Mouse (Mus musculus) frontal cortex, adult 2 months (tissue): ENCODE data around the gene Pcgf1. TPM values are rescaled to one million over a fixed set of nuclear protein-coding genes. Genes with fewer than 3 reads are reported as not detected.

Source experiments
- DNase-seq, 2 experiments: peaks; one replicate each; pipeline ENCODE4 v3.0.0; 2022; ENCODE audit warnings: low spot score in 1 of 2; ENCODE audit errors: extremely low spot score in 1 of 2
- polyA plus RNA-seq: library from polyadenylated mRNA; depleted of rRNA; stranded (reverse); fragments of >200 nt; gene quantifications from 2 replicates; pipeline ENCODE4 v1.2.3, GENCODE M21; 2012; rRNA removed

Pcgf1 gene
- polyA plus RNA-seq = 40.1 and 40.5 TPM in 2 replicates

DNA sequence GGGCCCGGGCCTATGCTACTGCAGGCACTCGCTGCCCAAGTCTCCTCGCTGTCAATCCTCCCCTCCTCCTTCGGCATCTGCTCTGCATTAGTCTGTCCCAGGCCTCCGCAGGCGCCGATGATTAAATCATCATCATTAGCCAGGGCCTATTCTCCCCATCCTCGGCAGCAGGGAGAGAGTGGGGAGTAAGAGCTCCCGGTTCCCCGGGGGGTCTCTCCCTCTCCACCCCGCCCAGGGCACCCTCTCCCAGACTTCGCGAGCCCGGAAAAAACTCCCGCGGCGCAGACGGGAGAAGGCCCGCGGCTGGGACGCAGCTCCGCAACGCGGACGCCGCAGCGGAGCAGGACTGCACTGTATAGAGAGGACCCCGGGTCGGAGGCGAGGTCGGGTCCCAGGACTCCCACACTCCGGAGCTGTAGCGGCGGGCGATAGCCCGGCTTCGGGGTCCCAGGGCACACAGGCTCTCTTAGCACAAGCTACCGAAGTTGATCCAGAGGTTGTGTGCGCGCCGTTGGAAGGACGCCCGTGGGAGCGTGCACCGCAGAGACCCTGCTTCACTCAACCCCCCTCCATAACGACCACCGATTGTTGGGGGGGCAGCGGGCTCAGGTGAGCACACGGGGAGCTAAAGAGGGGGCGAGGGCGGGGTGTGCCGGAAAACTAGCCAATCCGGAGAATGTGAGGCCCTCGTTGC is at the start of gene Pcgf1:
Gene Pcgf1, plus strand, starts transcription at position 240 of the 694 bp plus-strand sequence.
- peak in 1 of 2 experiments; percentile 42 for DNase-seq

DNA sequence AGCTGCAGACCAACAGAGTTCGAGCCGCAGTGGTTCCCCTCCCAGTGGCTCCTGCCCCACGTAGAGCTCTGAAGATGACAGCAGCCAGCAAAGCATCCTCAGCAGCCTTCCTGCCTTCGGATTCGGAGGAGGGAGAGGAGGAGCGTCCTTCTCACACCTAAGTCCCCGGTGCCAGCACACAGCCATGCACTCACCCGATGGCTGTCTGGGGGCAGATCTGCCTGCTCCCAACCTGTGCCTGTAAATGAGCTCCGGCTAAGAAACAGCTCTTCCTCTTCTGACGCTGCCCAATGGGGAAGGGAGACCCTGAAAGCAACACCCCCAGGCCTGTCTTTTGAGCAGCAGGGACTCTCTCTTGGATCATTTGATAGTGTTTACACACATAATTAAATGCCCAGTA is 47.9 kb upstream of the Pcgf1 start:
- no peak for DNase-seq

DNA sequence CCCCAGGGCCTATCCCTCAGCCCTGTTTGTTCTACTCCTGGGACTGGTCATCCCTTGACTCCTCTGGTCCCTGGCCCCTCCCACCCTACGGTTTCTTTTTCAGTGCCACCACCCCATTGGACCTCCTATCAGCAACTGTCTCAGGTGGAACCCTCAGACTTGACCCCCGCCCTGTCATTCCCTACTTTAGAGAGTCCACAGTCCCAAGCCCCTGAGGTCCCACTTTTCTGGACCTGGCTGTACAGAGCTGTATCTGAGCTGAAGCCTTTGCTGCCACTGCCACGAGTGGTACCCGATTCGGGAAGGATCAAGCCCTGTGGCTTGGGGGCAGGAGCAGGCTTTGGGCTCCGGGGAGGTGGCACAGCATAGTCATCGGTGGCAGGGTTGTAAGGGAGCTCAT is 46.6 kb upstream of the Pcgf1 start:
- no peak for DNase-seq

DNA sequence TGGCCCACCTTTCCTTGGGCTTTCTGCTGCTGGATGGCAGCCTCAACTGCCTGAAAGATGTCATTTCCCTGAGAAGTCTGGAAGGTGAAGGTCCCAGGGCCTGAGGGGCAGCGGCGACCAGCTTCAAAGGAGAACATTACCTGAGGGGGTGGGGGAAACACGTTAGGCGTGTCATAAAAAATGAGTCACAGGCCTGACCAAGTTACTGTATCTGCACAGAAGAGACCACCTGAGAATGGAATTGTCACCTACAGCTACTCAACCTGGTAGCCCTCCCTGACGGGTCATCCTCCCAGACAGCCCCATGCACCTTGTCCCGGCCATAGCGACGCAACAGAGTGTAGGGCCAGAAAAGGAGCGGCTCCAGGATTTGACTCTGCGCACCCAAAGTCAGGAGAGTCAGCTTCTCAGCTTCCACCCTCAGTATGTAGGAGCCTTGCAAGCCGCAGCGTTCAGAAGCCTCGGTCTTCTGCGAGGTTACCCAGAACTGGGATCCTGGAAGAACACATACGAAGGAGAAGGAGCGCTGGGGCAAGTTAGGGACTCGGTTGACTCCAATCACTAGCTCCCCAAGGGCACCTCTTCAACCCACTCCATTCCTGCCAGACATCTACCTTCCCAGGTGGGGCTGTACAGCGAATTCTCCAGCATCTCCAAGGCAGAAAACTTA is 45.6 kb upstream of the Pcgf1 start:
- DNase-seq = no peak

DNA sequence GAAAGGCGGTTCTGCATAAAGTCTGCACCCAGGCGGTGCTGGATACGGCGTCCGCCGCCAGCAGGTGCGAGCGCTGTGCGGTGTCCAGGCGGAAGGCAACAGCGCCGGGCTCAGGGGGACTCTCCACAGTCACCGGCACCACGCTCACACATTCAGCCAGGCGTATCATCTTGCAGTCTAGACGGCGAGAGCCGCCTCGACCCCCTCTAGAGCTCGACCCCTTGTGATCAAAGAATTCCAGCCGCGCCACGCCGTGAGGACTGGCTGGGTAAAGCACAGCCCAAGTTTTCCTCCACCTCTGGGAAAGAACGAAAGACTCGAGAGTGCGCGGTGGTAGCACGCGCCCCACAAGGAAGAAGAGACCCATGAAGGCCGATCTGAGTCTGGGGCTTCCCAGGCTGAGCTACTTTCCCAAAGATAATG is 44.9 kb upstream of the Pcgf1 start:
- no peak for DNase-seq

DNA sequence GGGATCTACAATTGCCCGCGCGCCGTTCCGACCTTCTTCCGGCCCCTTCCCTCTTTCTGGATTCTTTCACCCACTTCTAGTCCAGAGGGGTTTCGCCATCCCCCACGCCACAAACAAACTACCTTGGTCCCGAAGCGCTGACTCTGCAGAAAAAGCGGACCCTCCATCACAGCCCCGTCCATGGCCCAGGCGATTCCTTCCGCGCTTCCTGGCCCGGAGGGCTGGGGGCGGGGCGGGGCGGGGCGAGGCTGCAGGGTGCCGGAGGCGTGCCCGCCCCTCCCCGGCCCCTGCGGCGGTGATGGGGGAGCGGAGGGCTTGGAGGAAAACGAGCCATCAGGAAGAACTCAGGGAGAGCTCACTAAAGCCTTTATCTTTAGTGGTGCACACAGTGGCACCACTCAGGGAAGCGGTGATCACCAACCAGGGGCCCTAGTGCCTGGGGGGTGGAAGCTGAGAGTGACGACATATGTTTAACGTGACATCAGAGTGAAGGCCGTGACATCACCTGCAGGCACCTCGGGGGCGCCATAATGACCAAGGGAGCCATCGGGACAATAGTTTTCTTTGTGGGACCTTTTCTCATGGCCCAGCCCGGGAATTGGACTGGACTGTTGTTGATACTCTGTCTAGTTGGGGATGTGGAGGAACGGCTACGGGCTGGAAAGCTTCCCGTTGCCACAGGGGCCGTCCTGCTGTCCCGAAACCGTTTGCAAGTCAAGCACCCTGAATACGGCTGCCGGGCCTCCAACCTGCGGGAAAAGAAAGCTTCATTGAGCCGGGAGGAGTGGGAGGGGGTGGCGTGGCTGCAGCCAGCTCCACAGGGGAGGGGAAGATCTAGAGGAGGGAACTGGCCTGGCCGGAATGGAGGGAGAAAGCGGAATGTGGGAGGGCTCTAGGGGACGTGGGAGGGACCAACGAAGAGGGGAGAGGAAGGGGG is 44.2 kb upstream of the Pcgf1 start, which contains the start of the genes Dok1 and Loxl3:
Gene Dok1, minus strand, starts transcription at position 223 of the 937 bp plus-strand sequence.
Gene Loxl3, plus strand, starts transcription at position 925 of the 937 bp plus-strand sequence.
- DNase-seq = no peak

DNA sequence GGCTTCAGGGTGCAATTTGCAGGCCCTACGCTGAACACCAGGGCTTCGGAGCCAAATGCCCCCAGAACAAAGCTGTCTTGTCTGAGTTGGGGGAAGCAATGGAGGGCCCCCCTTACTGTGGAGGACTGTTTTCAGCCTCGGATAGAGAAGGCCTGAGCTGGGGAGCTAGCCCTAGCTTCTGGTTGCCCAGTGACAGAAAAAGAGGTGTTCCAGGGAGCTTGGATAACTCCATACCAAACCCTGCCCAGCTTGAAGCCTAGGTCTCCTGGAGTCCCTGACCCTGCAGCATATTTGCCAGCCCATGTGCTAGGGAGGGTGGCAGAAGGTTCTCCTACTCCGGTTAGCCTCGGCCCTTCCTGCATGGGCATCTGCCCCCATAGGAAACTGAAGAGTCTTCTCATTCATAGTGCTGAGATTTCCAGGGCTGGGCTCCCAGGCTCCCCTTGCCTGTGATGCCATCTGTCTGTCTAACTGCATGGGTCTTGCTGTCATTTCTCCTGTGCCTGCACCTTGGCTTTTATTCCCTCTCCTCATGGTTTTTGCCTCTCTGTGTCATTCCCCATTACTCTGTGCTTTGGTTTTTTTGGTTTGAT is 43.1 kb upstream of the Pcgf1 start:
- no peak for DNase-seq

DNA sequence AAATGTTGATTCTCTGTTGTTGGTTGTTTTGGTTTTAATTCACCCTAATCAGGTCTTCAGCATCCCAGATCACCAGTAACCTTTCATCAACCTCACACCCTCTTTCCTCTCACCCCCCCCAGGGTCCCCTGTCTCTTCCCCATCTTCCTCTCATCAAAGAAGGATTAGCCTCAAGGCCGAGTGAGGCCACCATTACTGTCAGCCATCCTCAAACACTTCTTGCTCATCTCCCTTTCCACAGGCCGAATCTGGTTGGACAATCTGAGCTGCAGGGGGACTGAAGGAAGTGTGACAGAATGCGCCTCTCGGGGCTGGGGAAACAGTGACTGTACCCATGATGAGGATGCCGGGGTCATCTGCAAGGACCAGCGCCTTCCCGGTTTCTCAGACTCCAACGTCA is 40.5 kb upstream of the Pcgf1 start:
- DNase-seq = no peak

DNA sequence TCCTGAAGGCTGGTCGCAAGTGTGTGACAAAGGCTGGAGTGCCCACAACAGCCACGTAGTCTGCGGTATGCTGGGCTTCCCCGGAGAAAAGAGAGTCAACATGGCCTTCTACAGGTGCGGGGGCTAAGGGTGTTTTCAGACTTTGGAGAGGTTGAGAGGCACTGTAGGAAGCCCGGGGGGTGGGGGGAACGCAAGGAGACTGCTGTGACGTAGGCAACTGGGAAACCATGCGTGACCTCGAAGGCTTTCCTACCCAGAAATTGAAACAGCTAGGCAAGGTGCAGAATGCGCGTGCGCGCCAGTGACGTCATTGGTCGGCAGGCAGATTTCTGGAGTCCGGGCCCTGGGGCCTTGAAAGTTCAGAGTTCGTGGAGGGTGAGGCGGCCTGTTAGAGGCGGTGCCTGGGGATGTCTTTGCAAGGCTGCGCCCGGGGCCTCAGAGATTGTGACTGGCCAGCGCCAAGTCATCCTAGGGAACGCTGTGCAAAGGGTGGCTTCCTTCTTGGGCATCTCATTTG is 39.1 kb upstream of the Pcgf1 start:
- DNase-seq = peak; percentile 64 to 92

DNA sequence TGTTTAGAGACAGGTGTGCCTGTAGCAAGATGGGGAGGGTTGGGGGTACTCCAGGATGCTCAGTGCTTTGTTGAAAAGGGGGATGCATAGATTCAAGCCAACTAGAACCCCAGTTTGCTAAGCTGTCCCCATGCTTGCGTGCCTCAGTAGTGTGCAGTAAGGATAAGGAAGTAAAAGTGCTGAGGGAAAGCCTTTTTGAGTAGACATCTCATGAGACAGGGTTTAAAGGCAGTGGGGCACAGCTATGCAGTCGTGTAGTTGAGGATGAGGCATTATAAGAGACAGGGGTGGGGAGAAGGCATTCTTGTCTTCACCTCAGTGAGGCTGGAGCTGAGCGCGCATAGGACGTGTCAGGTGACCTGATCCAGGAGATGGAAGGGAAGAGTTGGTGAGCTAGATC is 37.1 kb upstream of the Pcgf1 start:
- no peak for DNase-seq

DNA sequence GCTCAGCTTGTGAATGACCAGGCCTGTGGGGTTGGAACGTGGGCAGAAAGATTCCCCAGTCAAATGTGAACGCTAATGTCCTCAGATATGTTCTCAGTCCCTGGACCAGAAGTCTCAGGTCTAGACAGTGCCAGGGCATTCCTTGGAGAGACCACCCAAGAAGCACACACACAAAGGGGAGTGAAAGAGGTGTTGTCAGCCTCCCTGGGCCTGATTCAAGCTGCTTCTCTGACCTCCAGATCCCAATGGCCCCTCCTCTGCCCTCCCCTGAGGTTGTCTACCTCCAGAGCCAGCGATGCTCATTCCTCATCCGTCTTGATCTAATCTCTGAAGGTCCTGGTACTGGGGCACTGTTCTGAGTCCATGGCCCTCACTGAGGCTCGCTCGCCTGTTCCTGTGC is 34.1 kb upstream of the Pcgf1 start:
- no peak for DNase-seq

DNA sequence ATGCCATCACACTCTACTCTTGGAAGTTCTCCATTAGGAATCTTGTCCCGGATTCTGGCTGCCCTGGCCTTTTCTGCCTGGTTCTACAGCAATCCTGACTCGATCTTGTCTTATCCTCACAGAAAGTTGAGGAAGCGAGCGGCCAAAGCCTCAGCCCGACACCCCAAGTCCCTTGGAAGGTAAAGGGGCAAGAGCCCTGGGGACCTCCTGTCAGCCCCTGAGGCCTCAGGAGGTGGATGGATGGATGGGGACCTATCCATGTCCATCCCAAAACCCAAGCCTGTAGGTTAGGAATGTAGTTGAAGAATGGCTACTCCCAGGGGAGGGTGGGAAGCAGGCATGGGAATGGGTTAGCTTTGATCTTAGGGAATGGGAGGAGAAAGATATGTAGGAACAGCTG is 33.7 kb upstream of the Pcgf1 start:
- DNase-seq = no peak

DNA sequence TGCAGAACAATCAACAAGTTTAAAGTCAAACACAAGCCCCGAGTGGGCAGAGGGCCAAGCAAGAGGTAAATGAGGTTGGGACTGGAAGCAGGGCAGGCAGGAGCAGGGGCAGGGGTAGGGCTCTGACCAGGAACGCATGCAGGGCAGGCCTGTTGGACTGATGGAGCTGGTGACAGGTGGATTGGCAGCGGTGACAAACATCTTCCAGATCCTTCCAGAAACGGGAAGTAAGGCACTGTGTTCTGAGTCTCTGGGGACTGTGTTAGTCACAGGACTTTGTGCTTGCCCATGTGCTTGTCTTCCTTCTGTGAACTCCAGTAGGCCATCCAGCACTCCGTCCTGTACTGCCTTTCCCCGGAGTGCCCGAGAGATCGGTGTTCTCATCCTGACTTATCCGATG is 32.9 kb upstream of the Pcgf1 start:
- no peak for DNase-seq

DNA sequence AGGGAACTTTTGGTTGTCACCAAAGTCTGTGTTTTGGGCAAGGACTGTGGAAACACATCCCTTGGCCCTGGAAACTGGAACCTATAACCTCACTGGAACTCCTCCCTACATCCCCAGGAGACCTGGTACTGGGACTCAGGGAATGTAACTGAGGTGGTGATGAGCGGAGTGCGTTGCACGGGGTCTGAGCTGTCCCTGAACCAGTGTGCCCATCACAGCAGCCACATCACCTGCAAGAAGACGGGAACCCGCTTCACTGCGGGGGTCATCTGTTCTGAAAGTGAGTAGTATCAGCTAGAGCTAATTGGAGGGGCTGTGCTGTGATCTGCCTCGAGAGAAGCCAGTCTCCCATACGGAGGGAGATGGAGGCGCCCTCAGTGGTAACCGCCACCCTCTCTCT is 28.3 kb upstream of the Pcgf1 start:
- DNase-seq = no peak

DNA sequence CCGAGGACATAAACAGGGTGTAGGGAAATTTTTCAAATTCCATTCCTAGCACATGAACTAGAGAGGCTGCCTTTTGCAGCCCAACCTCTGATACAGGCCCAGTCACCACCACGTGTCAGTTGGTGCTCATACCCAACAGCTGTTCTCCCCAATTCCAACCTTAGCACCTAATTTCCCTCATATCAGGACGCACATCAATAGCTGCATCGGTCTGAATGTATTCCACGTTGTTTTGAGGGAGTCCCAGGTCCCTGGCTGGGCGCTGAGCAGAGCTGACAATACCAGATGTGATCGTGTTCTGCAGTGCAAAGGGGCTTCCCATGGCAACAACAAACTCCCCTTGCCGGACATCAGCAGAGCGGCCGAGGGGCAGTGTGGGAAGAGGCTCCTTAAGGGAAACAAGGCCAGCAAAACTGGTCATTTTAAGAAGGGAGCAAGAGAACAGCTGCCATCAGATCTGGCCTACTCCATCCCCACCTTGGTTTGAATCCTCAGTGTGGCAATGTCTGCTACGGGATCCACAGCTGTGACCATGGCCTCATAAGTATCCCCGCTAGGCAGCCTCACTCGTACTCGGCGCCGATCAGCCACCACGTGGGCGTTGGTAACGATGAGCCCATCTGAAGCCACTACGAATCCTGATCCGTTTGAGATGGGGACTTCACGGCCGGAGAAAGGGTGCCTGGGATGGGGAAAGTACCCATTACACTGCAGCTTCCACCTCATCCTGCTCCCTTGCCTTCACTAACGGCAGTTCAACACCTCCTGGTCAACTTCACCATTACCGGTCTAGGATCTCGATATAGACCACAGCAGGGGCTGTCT is 24.3 kb upstream of the Pcgf1 start:
- DNase-seq = peak in 1 of 2 experiments; percentile 55

DNA sequence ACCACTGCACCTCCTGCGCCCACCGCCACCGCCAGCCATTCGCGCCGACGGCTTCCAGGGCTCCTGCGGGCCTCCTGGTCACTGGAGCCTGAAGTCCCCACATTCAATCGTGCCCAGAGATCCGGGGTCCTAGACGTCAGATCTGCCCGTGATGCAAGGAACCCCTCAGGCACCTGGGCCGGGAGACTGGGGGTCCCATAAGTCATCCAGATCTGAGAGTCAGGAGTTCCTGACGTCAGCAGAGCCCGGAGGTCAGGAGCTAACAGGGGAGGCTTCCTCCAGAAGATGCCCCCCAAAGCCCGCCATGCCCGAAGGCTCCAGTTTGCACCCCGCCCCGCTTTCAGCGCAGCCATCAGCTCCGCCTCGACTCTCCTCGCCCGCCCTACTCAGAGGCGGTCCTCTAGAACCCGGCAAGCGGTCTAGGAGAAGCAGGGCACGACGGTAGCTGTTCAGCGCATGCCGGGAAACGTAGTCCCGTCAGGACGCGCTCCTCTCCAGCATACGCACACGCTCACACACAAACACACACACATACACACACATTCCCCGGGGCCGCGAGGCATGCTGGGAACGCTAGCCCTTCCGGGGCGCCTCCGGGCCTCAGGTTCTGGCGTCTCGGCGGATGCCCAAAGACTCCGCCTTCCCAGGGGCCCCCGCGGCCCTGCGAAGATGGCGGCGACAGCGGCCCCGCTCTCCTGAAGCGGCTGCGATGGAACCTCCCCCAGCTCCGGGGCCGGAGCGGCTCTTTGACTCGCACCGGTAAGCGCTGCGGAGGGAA is 23.4 kb upstream of the Pcgf1 start, which contains the start of gene Aup1:
Gene Aup1, plus strand, starts transcription at position 448 of the 778 bp plus-strand sequence.
- DNase-seq = peak; percentile 96 to 98

DNA sequence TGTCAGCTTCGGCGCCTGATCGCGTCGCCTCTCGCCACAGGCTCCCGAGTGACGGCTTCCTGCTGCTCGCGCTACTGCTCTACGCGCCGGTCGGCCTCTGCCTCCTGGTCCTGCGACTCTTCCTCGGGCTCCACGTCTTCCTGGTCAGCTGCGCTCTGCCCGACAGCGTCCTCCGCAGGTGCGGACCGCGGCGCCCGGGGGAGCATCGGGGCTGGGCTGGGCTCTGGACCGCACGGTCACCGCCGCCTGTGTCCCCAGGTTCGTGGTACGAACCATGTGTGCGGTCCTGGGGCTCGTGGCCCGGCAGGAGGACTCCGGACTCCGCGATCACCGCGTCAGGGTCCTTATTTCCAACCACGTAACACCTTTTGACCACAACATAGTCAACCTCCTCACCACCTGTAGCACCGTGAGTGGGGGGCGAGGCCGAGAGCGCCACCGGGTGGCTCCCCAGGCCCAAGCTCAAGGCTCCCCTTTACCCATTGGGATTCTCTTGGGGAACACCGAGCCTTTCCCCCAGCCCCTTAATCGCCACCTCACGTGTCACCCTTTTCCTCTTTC is 22.7 kb upstream of the Pcgf1 start, which contains the start of gene Htra2:
Gene Htra2, minus strand, starts transcription at position 403 of the 561 bp plus-strand sequence.
- peak in 1 of 2 experiments; percentile 36 for DNase-seq

DNA sequence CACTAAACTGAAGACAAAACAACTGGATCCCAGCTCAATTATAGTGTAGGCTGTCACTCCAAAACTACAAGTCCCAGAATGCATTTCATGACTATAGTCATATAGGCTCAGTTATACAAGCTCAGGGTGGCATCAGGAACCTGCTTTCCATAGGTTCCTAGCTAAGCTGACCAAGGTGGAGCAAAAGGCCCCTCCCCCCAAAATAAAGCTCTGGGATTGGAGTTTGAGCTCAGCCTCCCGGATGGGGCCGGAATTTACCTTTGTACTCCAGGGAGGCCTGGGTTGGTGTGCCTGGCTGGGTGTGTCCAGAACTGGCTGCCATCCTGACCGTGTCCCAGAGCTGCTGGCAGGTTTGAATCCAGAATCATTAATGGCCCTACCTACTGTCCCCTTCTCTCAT is 19.9 kb upstream of the Pcgf1 start, which contains the start of gene Dqx1:
Gene Dqx1, plus strand, starts transcription at position 55 of the 400 bp plus-strand sequence.
- DNase-seq = peak; percentile 43 to 50
